Mouse (Mus musculus): Measurements from ENCODE around the gene Ugt1a1.
"Not testable (repeated sequence)": the region's sequence is repeated elsewhere in the genome, so short reads cannot be mapped to it uniquely, and the experiment has no call there.

Gene Ugt1a1

DNA sequence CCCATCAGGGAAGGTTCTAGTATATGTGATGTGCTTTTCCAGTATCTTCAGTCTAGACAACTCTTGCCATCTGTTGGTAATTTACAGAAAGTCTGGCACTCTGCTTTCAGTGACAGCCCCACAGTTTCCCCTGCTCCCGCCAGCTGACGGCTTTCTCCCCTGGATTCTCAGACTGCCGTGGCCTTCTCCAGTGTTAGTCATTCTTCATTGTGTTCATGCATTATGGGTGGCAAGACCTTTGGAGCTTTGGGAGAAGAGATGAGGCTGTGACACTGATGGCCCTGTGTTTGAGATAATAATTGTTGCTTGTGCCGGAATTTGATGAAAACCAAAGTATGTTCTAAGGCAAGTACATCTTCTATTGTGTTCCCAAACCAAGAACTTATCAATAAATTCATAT lies 6.8 kb downstream of the Ugt1a1 start:
- DNase-seq (ENCODE audit: low spot score in 2 of 2) = no peak

DNA sequence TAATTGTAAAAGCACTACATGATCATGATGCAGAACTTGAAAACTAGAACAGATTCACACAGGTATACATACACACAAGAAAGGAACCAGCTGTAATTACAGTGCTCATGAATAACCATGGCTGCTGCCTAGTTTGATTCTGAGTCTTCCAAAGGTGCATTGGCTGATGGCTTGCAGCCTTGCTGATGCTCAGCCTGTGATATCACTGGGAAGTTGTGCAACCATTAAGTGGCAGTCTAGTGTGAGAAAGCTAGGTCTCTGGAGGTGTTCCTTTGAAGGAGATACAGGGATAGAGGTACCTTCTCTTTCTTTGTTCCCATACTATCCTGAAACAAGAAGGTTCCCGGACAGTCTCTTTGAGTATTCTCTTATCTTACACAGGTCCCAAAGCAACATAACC lies 7.3 kb downstream of the Ugt1a1 start:
- no peak for DNase-seq (ENCODE audit: low spot score in 2 of 2)

DNA sequence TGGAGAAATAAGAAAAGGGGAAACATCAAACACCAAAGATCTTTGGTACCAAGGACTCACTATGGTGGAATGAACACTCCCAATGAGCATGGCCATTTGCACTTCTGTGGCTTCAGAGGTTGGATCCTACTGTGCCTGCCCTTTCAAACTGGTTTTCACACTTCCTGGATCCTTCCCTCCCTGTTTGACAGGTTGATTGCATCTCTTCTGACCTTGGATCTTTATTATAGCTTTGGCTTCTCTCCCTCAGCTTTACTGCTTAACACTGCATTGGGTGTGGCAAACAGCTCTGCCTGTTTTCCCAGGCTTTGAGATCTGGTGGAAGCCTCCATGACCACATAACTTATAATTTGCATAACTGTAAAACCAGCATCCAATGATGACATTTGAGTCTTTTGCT lies 8.6 kb downstream of the Ugt1a1 start:
- no peak for DNase-seq (ENCODE audit: low spot score in 2 of 2)

DNA sequence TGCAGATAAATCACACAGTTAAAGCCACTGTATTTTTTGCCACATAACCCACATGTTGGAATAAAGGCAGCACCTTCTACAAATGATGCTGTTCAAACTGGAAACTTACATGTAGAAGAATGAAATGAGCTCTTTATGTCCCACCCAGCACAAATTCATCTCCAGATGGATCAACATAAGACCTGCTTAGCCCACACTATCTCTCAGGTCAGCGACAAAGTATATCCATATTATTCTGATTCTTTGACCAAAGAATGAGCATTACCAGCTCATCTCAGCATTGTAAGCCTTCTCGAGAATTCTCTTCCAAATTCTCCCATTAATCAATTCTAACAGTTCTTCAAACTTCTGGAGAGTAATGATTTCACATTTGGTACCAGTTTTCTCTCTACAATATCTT lies 10.5 kb downstream of the Ugt1a1 start:
- no peak for DNase-seq (ENCODE audit: low spot score in 2 of 2)

DNA sequence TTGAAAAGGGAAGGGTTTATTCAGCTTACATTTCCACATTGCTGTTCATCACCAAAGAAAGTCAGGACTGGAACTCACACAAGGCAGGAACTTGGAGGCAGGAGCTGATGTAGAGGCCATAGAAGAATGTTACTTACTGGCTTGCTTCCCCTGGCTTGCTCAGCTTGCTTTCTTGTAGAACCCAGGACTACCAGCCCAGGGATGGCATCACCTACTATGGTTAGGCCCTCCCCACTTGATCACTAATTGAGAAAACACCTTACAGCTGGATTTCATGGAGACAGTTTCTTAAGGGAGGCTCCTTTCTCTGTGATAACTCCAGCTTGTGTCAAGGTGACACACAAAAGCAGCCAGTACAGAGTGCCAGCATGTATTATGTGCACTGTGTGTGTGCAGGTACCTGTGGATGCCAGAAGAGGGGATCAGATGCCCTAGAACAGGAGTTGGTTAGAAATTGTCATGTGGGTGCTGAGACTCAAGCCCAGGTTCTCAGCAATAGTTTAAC lies 11.3 kb downstream of the Ugt1a1 start:
- DNase-seq (ENCODE audit: low spot score in 2 of 2) = not testable (repeated sequence)

DNA sequence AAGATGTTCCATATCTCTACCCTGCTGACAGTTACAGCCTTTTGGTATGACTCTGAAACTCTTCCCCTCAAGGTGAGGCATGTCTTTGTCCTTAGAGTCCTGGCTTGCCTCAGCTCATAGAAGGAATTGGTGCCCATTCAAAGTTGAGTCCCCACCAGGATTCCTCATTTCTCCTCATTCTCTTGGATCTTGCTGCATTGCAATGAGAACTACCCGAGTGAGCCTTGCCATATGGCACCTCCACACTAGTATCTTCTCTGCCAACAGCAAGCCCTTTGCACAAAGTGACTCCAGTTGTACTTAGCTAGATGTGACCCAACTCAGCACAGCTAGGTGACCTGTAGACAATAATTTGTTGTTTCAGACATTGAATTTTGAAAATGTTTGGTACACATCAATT lies 11.8 kb downstream of the Ugt1a1 start:
- DNase-seq (ENCODE audit: low spot score in 2 of 2) = no peak

DNA sequence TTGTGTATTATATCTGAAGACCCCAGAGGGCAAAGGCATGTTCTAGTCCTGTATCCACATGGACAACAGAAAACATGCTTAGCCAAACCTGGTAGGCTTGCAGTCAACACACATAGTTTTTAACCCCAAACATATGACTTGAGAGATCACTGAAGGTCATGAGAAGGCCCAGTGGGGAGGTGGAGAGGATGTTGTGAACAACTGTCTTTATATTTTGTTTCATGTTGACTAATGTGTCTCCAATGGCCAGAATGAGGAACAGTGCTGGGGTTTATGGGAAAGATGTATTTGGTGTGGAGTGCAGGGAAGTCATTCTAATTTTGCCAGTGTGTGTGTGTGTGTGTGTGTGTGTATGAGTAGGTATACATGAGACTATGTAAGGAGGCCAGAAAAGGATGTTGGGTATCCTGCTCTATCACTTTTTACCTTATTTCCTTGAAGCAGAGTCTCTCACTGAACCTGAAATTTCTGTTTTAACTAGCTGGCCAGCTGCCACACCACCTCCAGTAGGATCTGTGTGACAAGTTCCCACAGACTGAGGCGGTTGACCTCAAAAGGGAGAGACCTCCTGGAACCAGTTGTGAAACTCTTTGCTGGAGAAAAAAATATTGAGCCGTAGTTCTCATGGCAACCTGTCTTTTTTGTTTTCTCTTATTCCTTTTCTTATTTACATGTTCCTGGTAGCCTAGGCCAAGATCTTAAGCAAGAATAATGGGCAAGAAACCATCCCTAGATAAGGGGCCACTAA lies 12.4 kb downstream of the Ugt1a1 start:
- no peak for DNase-seq (ENCODE audit: low spot score in 2 of 2)

DNA sequence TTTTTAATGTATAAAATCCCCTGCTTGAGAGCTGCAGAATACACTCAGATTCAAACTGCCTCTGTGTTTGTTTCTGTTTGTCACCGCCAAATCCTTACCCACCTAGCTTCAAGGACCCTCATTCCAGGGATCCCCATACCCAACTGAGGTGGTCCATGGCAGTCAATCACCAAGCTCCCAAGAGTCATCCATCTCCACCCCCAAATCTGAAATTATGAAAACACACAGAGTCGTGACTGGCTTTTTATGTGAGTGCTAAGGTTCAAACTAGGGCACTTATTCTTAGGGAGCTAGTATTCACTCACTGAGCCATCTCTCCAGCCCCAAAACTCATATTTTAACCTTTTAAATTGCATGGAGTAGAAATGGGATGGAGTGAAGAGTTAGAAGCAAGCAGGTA lies 13.5 kb downstream of the Ugt1a1 start:
- not testable (repeated sequence) for DNase-seq (ENCODE audit: low spot score in 2 of 2)

DNA sequence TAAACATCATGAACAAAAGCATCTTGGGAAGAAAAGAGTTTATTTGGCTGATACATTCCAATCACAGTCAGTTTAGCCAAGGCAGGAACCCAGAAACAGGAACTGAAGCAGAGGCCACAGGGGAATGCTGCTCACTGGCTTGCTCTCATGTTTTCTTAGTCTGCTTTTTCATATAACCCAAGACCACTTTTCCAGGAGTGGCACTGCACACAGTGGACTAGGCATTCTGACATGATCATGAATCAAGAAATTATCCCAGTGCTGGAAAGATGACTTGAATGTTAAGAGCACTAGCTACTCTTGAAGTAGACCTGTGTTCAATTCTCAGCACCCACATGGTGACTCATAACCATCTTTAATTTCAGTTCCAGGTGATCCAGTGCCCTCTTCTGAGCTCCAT lies 14.0 kb downstream of the Ugt1a1 start:
- no peak for DNase-seq (ENCODE audit: low spot score in 2 of 2)

DNA sequence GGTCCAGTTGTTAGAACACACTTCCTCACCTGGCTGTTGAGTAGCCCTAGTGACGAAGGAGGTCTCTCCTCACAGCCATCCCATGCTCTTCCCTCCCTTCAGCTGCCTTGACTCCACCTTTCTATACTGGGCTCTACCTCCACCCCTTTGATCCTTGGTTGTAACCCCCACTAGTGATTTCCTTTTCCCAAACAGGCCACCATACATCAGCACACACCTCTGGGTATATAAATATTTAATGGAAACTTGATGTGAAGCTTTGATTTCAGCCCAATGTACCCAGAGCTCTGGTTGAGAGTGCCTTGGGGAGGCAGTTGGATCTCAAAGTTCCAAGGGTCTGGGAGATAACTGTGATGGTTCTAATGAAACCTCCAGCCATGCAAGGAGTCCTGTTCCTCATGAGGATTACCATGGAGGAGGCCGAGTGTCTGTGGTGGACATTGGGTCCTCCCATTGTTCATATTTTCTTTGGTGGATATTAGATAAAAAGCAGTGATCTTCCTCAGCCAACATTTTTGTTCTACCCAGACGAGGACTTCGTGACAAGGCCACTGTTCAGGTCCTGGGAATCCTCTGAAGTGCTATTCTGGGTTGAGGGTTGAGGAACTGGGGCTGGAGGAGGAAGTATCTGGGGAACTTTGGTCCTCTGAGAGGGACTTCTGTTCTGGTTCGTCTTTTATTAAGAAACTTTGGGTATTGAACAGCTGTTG lies 15.1 kb downstream of the Ugt1a1 start, which contains the start of gene Mroh2a:
Gene Mroh2a, plus strand, starts transcription at position 317 of the 710 bp plus-strand sequence.
- DNase-seq (ENCODE audit: low spot score in 2 of 2) = no peak

DNA sequence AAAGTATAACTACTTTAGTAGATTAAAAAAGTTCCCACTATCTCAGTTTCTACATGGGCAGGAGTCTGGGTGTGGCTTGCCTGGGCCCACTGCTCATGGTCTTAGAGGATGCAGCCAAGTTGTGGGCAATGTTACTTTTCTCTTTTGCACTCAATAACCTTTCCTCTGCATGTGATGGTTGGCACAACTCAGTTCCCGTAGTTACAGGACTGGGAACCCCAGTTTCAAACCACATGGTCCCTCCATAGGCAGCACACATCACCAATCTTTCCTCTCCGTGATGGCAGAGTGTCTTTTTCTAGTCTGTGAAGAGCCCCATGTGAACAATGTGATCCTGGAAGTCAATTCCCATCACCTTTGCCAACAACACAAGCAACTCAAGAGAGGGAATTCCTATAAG lies 15.7 kb downstream of the Ugt1a1 start:
- no peak for DNase-seq (ENCODE audit: low spot score in 2 of 2)

DNA sequence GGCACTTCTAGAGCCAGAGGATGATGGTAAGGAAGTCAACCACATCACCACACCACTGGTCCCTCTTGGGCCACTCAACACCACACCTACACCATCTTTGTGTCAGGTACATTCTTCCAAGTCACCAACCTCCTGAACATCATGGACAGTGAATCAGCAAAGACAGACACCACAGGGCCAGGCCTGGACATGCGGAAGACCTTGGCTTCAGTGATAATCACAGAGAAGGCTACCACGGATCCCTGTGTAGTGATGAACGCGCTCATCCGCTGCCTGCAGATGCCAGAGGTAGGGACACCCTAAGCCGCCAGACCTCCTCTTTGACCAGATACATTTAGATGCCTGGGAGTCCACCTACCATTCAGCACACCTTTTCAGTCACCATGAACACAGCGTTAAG lies 16.4 kb downstream of the Ugt1a1 start:
- no peak for DNase-seq (ENCODE audit: low spot score in 2 of 2)

DNA sequence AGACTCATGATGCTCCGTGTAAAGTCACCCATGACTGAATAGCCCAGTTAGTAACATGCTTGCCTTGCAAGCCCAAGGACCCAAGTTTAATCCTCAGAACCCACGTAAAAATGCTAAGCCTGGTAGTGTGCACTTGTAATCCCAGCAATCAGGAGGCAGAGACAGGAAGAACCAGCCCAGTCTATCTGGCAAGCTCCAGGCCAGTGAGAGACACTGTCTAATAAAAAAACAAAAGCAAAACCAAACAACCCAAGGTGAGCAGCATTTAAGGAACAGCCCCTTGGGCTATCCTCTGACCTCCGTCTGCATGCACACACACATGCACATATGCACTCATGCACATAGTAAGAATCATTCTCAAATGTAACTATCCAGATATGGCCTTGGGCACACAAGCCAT lies 17.8 kb downstream of the Ugt1a1 start:
- no peak for DNase-seq (ENCODE audit: low spot score in 2 of 2)

DNA sequence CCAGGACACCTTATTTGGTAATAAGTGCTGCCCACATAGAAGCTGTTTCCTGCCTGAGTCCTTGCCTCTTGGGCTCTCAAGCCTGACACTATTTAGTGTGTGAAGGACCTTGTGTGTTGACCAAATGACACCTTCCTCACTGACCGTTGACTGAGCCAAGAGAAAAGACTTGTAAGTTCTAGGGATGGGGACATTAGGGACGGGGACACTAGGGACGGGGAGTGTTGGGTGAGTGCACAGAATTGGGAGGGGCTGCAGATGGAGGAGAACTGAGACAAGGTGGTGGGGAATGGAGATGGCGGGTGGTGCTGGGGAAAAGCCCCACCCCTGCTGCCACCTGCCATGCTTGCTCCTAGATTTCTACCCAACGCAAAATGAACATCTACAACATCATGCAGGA lies 18.2 kb downstream of the Ugt1a1 start:
- DNase-seq (ENCODE audit: low spot score in 2 of 2) = no peak

DNA sequence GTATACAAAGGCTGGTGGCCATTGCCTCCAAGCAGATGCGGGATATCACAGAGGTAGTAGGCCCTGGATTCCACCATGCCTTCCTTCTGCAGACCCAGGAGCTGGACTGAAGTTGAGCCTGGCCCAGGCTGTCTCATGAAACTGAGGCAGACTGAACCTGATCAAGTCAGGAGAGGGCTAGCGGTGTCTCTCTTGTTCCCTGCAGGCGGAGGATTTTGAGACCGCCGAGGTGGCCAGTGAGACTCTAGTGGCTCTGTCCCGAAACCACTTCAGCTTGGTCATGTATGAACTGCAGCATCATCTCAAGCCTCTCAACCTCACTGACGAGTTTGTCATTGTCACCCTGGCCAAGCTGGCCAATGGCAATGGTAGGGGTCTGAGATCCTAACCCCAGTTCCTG lies 18.7 kb downstream of the Ugt1a1 start:
- DNase-seq (ENCODE audit: low spot score in 2 of 2) = no peak

DNA sequence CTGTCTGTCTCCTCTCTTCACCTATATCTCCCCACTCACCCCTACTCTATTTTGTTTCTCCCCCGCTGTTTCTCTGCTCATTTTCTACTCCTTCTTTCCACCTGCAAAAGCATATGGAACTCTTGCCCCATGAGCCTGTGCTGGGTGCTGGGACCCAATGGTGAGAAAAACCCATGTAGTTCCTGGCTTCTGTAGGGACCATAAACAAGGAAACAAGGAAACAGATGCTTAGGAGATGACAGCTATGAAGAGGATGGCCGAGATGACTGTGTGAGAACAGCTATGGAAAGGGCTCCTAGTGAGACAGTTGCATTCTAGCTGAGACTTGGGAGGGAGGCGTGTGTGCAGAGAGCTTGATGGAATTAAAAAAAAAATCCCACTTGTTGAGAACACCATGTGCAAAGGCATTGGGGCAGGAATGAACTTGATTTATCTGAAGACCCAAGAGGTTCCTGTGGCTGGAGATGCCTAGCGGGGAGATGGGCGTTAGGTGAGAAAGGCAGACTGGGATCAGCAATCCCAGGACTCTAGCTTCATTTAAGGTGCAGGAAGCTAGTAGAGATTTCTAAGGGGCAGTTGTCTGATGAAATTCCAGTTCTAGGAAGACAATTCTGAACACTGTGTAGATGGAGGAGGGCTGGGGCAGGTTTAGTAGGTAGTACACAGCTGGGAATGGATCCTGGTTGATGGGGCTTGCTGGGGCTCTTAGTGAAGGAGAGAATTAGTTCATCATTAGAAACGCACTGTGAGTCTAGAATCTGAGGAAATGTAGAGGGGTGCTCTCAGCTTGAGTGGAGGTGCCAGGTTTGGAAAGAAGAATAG lies 19.4 kb downstream of the Ugt1a1 start:
- DNase-seq (ENCODE audit: low spot score in 2 of 2) = no peak

DNA sequence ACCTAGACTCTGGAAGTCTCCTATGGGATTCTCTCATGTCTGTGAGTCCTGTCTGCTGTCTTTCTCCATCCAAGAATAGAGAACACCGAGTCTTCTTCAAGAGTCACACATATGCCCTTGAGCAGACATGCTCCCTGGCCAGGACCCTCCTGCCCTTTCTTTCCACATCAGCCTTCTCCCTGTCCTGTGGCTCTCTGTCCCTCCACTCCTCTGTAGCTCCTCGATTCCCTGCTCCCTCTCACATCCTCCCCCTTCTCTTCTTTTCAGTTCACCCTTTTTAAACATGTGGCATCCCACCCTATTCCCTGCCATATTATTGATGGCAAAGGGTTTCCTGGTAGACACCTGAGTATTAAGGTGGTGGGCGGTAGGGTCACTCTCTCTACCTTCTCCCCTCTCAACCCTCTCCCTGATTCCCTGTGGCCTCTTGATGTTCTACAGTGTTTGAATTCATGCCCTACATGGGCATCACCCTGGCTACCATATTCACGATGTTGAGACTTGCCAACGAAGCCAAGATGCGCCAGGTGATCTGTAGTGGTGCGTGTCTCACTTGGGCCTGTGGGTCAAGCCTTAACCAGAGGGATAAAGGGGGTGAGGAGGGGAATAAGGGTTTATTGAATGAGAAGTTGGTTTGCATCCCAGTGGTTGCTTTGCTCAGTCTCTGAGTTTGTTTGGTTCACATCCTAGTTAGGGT lies 20.2 kb downstream of the Ugt1a1 start:
- no peak for DNase-seq (ENCODE audit: low spot score in 2 of 2)

DNA sequence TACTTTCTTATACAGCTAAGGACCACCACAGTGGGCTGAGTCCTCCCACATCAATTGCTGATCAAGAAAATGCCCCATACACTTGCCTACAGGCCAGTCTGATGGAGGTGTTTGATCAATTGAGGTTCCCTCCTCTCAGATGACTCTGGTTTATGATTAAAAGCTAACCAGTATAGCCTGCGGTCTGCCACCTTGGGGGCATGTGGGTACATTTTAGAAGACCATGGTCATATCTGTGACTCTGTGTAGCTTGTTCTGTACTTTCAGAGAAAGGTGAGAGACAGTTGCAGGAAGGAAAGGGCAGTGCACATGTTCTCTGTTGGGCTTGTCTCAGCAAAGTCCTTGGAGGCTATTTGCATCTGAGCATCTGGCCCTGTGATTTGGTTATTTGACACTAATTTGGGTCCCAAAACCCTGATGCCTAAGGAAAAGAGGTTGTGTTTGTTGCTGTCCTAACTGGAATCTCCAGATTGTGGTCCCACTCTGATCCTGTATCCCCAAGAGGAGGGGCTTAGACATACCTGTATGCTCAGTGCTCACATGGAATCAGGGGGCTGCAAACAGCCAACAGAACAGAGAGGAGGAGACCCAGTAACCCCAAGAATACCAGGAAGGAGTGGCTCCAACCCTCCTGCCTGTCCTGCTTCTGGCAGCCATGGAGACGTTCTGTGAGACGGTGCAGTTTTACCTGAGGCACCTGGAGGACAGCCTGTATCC lies 21.1 kb downstream of the Ugt1a1 start:
- no peak for DNase-seq (ENCODE audit: low spot score in 2 of 2)

DNA sequence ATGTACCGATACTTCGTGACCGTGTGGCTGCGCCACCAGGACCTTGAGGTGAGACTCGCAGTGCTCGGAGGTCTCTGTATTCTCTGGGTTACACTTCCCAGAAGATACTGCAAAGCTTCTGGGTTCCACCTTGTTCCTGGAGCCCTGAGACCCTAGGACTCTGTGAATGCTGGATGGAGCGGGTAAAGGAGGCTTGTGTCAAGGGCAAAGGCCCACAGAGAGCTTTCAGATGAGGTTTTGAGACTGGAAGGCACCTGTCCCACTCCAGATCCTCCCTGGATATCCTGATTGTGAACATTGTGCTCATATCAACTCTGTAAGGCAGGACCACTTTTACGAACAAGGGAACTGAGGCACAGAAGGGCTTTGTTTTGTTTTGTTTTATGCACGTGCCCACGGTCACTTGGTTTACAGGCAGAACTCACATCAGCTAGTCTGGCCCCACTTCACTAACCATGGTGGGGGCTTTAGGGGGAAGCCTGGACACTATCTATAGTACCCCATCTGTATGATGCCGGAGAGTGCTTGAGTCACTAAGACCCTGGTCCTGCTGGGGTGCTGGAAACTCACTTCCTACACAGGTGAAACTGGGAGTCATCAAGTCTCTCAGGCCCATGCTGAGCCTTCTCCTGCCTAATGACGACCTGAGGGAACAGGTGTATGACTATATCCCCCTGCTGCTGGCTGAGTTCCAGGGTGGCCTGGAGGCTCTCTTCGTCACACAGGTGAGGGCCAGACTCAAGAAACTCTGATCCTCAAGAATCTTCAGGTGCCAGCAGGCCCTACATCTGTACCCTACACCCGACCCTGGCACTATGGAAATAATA lies 21.9 kb downstream of the Ugt1a1 start:
- no peak for DNase-seq (ENCODE audit: low spot score in 2 of 2)

DNA sequence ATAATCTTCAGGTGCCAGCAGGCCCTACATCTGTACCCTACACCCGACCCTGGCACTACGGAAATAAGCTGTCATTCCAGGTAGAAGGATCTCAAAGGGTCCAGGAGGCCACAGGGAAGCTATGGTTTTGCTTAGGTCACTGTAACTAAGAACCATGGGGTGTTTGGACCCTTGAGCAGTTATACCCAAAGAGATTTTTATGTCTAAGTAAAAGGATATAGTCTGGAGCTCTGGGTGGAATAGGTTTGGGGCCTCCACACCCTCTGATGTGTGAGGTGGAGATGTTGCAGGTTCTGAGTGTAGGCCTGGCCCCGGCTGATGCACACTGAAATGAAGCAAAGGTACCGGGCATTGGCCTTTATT lies 22.5 kb downstream of the Ugt1a1 start:
- no peak for DNase-seq (ENCODE audit: low spot score in 2 of 2)
